Mouse (Mus musculus): Measurements from ENCODE around the gene Abhd6. TPM values are rescaled to one million over a fixed set of nuclear protein-coding genes. Genes with fewer than 3 reads are reported as not detected.
A peak's percentile ranks its signal among the peaks of the same experiment; 100 is the strongest.

The Abhd6 gene
- polyA plus RNA-seq, 2 experiments: 11.2 to 21.8 TPM

DNA sequence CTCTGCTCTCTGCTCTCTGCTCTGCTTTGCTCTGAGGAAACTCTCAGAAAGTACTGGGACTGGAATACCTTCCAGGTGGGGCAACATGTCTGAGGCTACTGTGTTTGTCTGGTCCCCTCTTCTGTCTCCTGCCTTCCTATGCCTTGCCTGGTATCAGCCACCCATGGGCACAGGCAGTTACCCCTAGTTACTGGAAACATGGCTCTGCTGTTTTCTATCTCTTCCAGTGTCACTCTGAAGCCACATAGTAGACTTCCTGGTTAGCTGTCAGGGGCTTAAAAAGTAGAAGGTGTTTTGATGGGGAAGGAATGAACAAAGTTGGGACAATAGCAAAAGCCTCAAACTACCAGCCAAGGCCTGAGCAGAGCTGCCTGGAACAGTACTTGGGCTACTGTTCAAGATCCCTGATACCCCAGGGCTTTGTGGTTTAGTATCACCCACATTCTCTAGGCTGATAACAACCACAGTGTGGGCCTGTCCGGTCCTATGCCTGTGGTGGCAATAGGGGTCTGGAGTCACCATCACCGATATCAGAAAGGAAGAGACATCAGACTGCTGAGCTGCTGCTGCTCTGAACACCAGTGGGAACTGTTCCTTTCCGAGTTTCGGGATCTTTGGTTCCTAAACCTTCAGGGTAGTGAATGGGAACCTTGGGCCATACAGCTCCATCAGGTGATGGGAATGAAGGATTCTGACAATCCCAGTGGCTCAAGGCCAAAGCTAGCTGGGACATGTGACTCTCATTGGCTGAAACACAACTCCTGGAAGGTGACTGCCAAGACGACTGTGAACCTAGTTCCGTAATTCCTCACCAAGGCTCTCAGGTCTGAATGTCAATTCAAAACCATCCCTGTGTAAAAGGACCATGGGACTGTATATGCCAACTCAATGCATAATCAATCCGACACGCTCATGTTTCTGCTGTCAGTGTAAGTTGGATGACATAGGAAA is 61.4 kb downstream of the Abhd6 start:
- TF ChIP-seq POLR2A (IDR thresholded peaks at IDR 0.05; ENCODE audit: borderline replicate concordance, extremely low read depth, insufficient read depth, insufficient read length): no peak
- no peak overlapping the region for H3K4me3 ChIP-seq (replicated peaks; ENCODE audit: low read length)
- ATAC-seq (ENCODE audit: low FRiP score, low read depth): no peak
- WGBS: 86% methylated on average over 8 of the region's 8 CpGs
- H3K9me3 ChIP-seq (ENCODE audit: control insufficient read depth, low read length): no peaks in the 10 kb centered on the region
- no peak overlapping the region for H3K9ac ChIP-seq (ENCODE audit: low read depth, low read length, severe bottlenecking)
- 0 out of 2 replicates have a peak overlapping the region, but pooled peaks have one; percentile 5 for H3K27ac ChIP-seq (replicated peaks; ENCODE audit: low read depth, low read length)
- peaks cover 7% of the 10 kb centered on the region; the same call in 1 of the 2 replicates for H3K4me1 ChIP-seq (ENCODE audit: control insufficient read depth, insufficient read depth, low read length)
- no peak for DNase-seq (ENCODE audit: low spot score)
- no peaks in the 10 kb centered on the region for H3K36me3 ChIP-seq (ENCODE audit: control insufficient read depth, insufficient read depth, low read length)
- H3K27me3 ChIP-seq (ENCODE audit: control insufficient read depth, insufficient read depth, low read length): no peaks in the 10 kb centered on the region
- H3K4me2 ChIP-seq (replicated peaks; ENCODE audit: low read depth, low read length, severe bottlenecking): no peak overlapping the region

- ATAC-seq (ENCODE audit: low FRiP score, low read depth) (peak; percentile 96), DNase-seq (ENCODE audit: low spot score) (peak; percentile 99)
- Histone ChIP-seq H3K36me3 (ENCODE audit: control insufficient read depth, insufficient read depth, low read length) (peaks cover 11% of the 10 kb centered on the region; the same call in 1 of the 2 replicates), H3K9ac (ENCODE audit: low read depth, low read length, severe bottlenecking) (peak within 1 kb of the TSS; percentile 82), H3K4me2 (replicated peaks; ENCODE audit: low read depth, low read length, severe bottlenecking) (peak within 1 kb of the TSS; percentile 91), H3K27ac (replicated peaks; ENCODE audit: low read depth, low read length) (peak within 1 kb of the TSS; percentile 97), H3K4me1 (ENCODE audit: control insufficient read depth, insufficient read depth, low read length) (peaks cover 14% of the 10 kb centered on the region; the same call in 1 of the 2 replicates), H3K9me3 (ENCODE audit: control insufficient read depth, low read length) (no peaks in the 10 kb centered on the region), H3K27me3 (ENCODE audit: control insufficient read depth, insufficient read depth, low read length) (no peaks in the 10 kb centered on the region), H3K4me3 (replicated peaks; ENCODE audit: low read length) (peak within 1 kb of the TSS; percentile 74)
- no peak for TF ChIP-seq POLR2A (IDR thresholded peaks at IDR 0.05; ENCODE audit: borderline replicate concordance, extremely low read depth, insufficient read depth, insufficient read length)
- WGBS: under 1% methylated on average over 47 of the region's 47 CpGs
Observed at GRCm38 (mm10) chr14:8080165-8080679, 77.5 kb downstream of the Abhd6 start, which contains the start of gene Rpp14. TSS of gene Rpp14 (plus strand) at chr14:8080367.

DNA sequence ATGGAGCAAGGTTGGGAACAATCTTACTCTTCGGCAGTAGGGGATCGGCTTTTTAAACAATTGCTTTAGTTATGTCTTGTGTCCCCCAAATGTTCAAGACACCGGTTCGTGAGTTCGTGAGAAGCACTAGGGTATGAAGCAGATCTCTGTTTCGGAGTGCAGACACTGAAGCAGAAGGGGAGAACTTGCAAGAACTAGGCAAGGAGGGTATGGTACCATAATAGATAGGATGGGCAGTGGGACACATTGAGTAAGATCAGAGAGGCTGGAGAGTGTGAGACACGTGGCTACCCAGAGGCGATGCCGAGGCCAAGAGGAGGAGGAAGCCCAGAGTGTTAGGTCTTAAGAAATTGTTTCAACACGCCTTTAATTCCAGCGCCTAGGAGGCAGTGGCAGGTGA is 78.0 kb downstream of the Abhd6 start:
- H3K27ac ChIP-seq (replicated peaks; ENCODE audit: low read depth, low read length): peak overlapping the region; percentile 97
- H3K36me3 ChIP-seq (ENCODE audit: control insufficient read depth, insufficient read depth, low read length): peaks cover 14% of the 10 kb centered on the region; the same call in 1 of the 2 replicates
- WGBS: 2% methylated on average over 11 of the region's 11 CpGs
- peaks cover 14% of the 10 kb centered on the region; the same call in 1 of the 2 replicates for H3K4me1 ChIP-seq (ENCODE audit: control insufficient read depth, insufficient read depth, low read length)
- H3K9ac ChIP-seq (ENCODE audit: low read depth, low read length, severe bottlenecking): peak overlapping the region; percentile 82
- H3K9me3 ChIP-seq (ENCODE audit: control insufficient read depth, low read length): no peaks in the 10 kb centered on the region
- ATAC-seq (ENCODE audit: low FRiP score, low read depth): no peak
- no peak for TF ChIP-seq POLR2A (IDR thresholded peaks at IDR 0.05; ENCODE audit: borderline replicate concordance, extremely low read depth, insufficient read depth, insufficient read length)
- DNase-seq (ENCODE audit: low spot score): no peak
- H3K27me3 ChIP-seq (ENCODE audit: control insufficient read depth, insufficient read depth, low read length): no peaks in the 10 kb centered on the region
- peak overlapping the region; percentile 74 for H3K4me3 ChIP-seq (replicated peaks; ENCODE audit: low read length)
- peak overlapping the region; percentile 91 for H3K4me2 ChIP-seq (replicated peaks; ENCODE audit: low read depth, low read length, severe bottlenecking)

GRCm38 (mm10) chr14:8082949-8083348 is 80.2 kb downstream of the Abhd6 start:
- DNase-seq (ENCODE audit: low spot score): no peak
- peaks cover 29% of the 10 kb centered on the region for H3K36me3 ChIP-seq (ENCODE audit: control insufficient read depth, insufficient read depth, low read length)
- no peak for TF ChIP-seq POLR2A (IDR thresholded peaks at IDR 0.05; ENCODE audit: borderline replicate concordance, extremely low read depth, insufficient read depth, insufficient read length)
- H3K4me3 ChIP-seq (replicated peaks; ENCODE audit: low read length): no peak overlapping the region
- peaks cover 14% of the 10 kb centered on the region; the same call in 1 of the 2 replicates for H3K4me1 ChIP-seq (ENCODE audit: control insufficient read depth, insufficient read depth, low read length)
- no peak overlapping the region for H3K27ac ChIP-seq (replicated peaks; ENCODE audit: low read depth, low read length)
- no peak for ATAC-seq (ENCODE audit: low FRiP score, low read depth)
- no peaks in the 10 kb centered on the region for H3K9me3 ChIP-seq (ENCODE audit: control insufficient read depth, low read length)
- H3K4me2 ChIP-seq (replicated peaks; ENCODE audit: low read depth, low read length, severe bottlenecking): no peak overlapping the region
- no peak overlapping the region for H3K9ac ChIP-seq (ENCODE audit: low read depth, low read length, severe bottlenecking)
- H3K27me3 ChIP-seq (ENCODE audit: control insufficient read depth, insufficient read depth, low read length): no peaks in the 10 kb centered on the region
- WGBS: 86% methylated on average over 1 of the region's 1 CpGs

DNA sequence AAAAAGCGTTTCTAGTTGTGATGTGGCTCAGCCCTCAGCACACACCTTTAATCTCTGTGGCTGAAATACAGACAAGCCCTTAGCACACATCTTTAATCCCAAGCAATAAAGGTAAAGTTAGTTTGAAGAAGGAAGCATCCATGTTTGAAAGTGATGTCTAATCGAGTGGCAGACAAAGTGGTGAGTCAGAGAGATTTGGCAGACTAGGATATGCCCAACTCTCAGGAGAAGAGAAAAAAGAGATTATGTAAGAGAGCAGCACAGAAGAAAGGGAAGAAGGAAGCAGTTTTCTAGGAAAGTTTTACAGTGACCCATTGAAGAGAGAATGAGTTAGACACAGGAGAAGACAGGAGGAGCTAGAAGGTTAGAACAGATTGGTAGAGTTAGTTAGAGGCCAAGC is 86.3 kb downstream of the Abhd6 start:
- no peak for TF ChIP-seq POLR2A (IDR thresholded peaks at IDR 0.05; ENCODE audit: borderline replicate concordance, extremely low read depth, insufficient read depth, insufficient read length)
- Histone ChIP-seq H3K4me2 (replicated peaks; ENCODE audit: low read depth, low read length, severe bottlenecking) (no peak overlapping the region), H3K4me3 (replicated peaks; ENCODE audit: low read length) (no peak overlapping the region), H3K27me3 (ENCODE audit: control insufficient read depth, insufficient read depth, low read length) (no peaks in the 10 kb centered on the region), H3K36me3 (ENCODE audit: control insufficient read depth, insufficient read depth, low read length) (peaks cover 55% of the 10 kb centered on the region), H3K9ac (ENCODE audit: low read depth, low read length, severe bottlenecking) (no peak overlapping the region), H3K4me1 (ENCODE audit: control insufficient read depth, insufficient read depth, low read length) (no peaks in the 10 kb centered on the region), H3K9me3 (ENCODE audit: control insufficient read depth, low read length) (no peaks in the 10 kb centered on the region), H3K27ac (replicated peaks; ENCODE audit: low read depth, low read length) (no peak overlapping the region)
- ATAC-seq (ENCODE audit: low FRiP score, low read depth) (no peak), DNase-seq (ENCODE audit: low spot score) (no peak)
- 88% methylated on average over 2 of the region's 2 CpGs for WGBS

All from limb, embryonic 14.5 days (tissue).